Mouse (Mus musculus) kidney, embryonic 16.5 days (tissue): ENCODE results near the gene Gm6882. TPM values are rescaled to one million over a fixed set of nuclear protein-coding genes. Genes with fewer than 3 reads are reported as not detected.
"Not testable (repeated sequence)": the region's sequence is repeated elsewhere in the genome, so short reads cannot be mapped to it uniquely, and the experiment has no call there.

Experiments
- ATAC-seq: fragments of 200-750 bp; cut with Nextera tagmentation; 2 replicates; pipeline ENCODE4 v1.8.0; 2017; ENCODE audit warnings: moderate TSS enrichment; ENCODE audit not compliant: low FRiP score, low TSS enrichment
- H3K27ac ChIP-seq: fragments of 300-500 bp; sonication (generic); 2 replicates; pipeline ENCODE4 v1.5.1; 2014; ENCODE audit warnings: low read length
- H3K27me3 ChIP-seq: fragments of 300-500 bp; sonication (generic); 2 replicates; pipeline ENCODE4 v1.6.1; 2014; ENCODE audit warnings: low read length, control low read depth, mixed read lengths; ENCODE audit not compliant: insufficient read depth
- H3K36me3 ChIP-seq: fragments of 300-500 bp; sonication (generic); 2 replicates; pipeline ENCODE4 v1.6.1; 2014; ENCODE audit warnings: low read length, control low read depth, mixed read lengths; ENCODE audit not compliant: insufficient read depth
- H3K4me1 ChIP-seq: fragments of 300-500 bp; sonication (generic); 2 replicates; pipeline ENCODE4 v1.6.1; 2014; ENCODE audit warnings: low read length, control low read depth, mixed read lengths; ENCODE audit not compliant: insufficient read depth
- H3K4me2 ChIP-seq: fragments of 300-500 bp; sonication (generic); replicated peaks from 2 replicates; pipeline ENCODE4 v1.6.1; 2014; ENCODE audit warnings: low read depth, low read length
- H3K4me3 ChIP-seq: fragments of 300-500 bp; sonication (generic); 2 replicates; pipeline ENCODE4 v1.5.1; 2014; ENCODE audit warnings: mild to moderate bottlenecking, low read length
- H3K9ac ChIP-seq: fragments of 300-500 bp; sonication (generic); replicated peaks from 2 replicates; pipeline ENCODE4 v1.6.1; 2014; ENCODE audit warnings: low read length
- H3K9me3 ChIP-seq: fragments of 300-500 bp; sonication (generic); 2 replicates; pipeline ENCODE4 v1.6.1; 2016; ENCODE audit warnings: low read length, control low read depth
- WGBS: fragments of 180-500 bp; shearing (Covaris S2); extraction: QIAGEN DNeasy Blood & Tissue Kit; methylation state at CpG from one replicate; pipeline ENCODE4 v1.1.7; 2014; 5-methylcytosine and 5-hydroxymethylcytosine counted together
- polyA plus RNA-seq: library from polyadenylated mRNA; unstranded; fragments of >200 nt; fragmentation: Nextera tagmentation; extraction: Ambion mirVana; gene quantifications from 2 replicates; pipeline ENCODE4 v1.2.1, GENCODE M21; 2015

Gm6882 gene
- polyA plus RNA-seq: not detected in 2 replicates

- not testable (repeated sequence) for H3K9ac ChIP-seq, H3K27me3 ChIP-seq
- 35% methylated on average over 1 of the region's 1 CpGs for WGBS
These were observed at the start of gene Gm6882 for GRCm38 (mm10) chr7:21432645-21433044. TSS of gene Gm6882 (minus strand) at chr7:21432745.

More at GRCm38 (mm10) chr7:21432645-21433044, at the start of gene Gm6882:
- not testable (repeated sequence) for ATAC-seq, H3K36me3 ChIP-seq, H3K9me3 ChIP-seq, H3K27ac ChIP-seq, H3K4me3 ChIP-seq, H3K4me1 ChIP-seq, H3K4me2 ChIP-seq

Other genes with a start within 250 kb of the Gm6882 start
- gene Gm5157, start 242.3 kb downstream of the Gm6882 start, polyA plus RNA-seq: not detected in 2 replicates
- not detected in 2 replicates for gene Vmn1r124, start 172.1 kb downstream of the Gm6882 start, polyA plus RNA-seq
- gene Vmn1r125, start 160.6 kb downstream of the Gm6882 start, polyA plus RNA-seq: not detected in 2 replicates
- gene Vmn1r126, start 131.3 kb downstream of the Gm6882 start, polyA plus RNA-seq: not detected in 2 replicates
- gene Vmn1r127, start 112.9 kb downstream of the Gm6882 start, polyA plus RNA-seq: not detected in 2 replicates
- not detected in 2 replicates for gene Vmn1r128, start 83.4 kb downstream of the Gm6882 start, polyA plus RNA-seq
- gene Vmn1r129, start 71.5 kb downstream of the Gm6882 start, polyA plus RNA-seq: not detected in 2 replicates
- not detected in 2 replicates for gene Vmn1r130, start 79.0 kb upstream of the Gm6882 start, polyA plus RNA-seq
- gene Vmn1r131, start 113.3 kb upstream of the Gm6882 start, polyA plus RNA-seq: not detected in 2 replicates
- gene Vmn1r132, start 181.3 kb upstream of the Gm6882 start, polyA plus RNA-seq: not detected in 2 replicates